Mouse (Mus musculus) kidney, adult 2 months (tissue): ENCODE data around the gene Smarca5.

Experiments
- CTCF ChIP-seq: fragments of 200-500 bp; conservative IDR thresholded peaks from 2 replicates; pipeline ENCODE4 v1.5.1; 2011; ENCODE audit warnings: low read depth, mild to moderate bottlenecking, control low read depth, low read length, moderate library complexity, mixed read lengths; ENCODE audit not compliant: insufficient read depth, insufficient read length
- POLR2A ChIP-seq: fragments of 200-500 bp; IDR thresholded peaks from one replicate; pipeline ENCODE4 v1.6.1; 2011; ENCODE audit warnings: low read depth, low read length, control low read depth

DNA sequence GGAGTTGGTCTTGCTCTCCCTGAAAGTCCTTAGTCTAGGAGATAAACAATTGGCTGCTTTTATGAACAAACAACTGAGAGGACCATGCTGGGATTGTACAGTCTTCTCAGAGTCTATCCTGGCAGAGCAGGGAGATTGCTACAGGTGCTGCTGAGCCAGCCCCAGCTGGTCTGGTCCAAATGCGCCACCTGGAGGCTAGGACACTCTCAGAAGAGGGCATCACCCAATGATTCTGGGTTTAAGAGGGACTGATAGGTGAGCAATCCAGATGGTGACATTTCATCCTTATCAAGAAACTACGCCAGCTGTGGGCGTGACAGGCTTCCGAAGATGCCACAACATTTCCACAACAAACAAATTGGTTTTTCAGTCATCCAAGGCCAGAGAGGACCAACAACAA, 51.2 kb downstream of the Smarca5 start:
- TF ChIP-seq POLR2A (no peak), CTCF (peak; percentile 81)
